Mouse (Mus musculus): ENCODE measurements around the gene Utf1. TPM values are rescaled to one million over a fixed set of nuclear protein-coding genes. Genes with fewer than 3 reads are reported as not detected.

Gene Utf1
- total RNA-seq (2021), result under 1 TPM in 1 of 2 experiments, not detected in 1; 0.24 TPM
- long read RNA-seq, experiment 1, result 0 reads
- long read RNA-seq, experiment 2, result 0 reads

DNA sequence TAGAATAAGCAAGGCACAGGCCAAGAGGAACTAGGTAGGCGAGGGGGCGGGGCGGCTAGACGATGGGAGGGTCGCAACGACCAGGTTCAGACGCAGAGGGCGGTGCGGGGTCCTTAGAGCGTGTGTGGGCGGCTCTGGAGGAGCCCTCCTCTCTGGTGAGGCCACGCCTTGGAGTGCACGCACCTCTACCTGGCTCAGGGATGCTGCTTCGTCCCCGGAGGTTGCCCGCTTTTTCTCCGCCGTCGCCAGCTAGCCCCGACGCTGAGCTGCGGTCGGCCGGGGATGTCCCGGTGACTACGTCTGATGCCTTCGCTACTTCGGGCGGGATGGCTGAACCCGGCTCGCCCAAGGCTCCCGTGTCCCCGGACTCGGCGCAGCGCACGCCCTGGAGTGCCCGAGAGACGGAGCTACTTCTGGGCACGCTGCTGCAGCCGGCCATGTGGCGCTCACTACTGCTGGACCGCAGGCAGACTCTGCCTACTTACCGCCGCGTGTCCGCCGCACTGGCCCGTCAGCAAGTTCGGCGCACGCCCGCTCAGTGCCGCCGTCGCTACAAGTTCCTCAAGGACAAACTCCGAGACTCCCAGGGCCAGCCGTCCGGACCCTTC is at the start of gene Utf1:
Gene Utf1, plus strand, starts transcription at position 116 of the 608 bp plus-strand sequence.
- peak; percentile 60 for DNase-seq

GRCm38 (mm10) chr7:139894655-139895557 is 48.7 kb upstream of the Utf1 start, which contains the start of gene Kndc1:
Kndc1 (plus strand) TSS chr7:139894696.
- peak; percentile 68 for DNase-seq

- no peak for DNase-seq
These were observed 47.3 kb upstream of the Utf1 start for GRCm38 (mm10) chr7:139896271-139896670.

DNA sequence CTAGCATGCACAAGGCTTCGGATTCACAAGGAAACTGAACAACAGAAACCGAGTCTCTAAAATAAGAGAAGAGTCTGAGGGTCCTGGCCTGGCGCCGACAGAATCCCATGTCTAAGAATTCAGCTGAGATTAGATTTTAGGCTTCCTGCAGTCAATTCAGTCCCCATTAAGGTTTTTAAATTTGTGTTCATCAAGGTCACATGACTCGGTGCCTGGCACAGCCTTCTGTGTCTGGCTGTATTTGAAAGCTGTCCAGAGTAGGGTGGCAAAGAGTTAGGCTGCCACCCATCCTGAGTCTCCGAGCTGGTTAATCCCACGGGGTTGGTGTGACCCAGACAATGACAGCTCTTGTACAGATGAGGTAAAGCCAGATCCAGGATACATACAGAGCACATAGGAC is 46.8 kb upstream of the Utf1 start:
- DNase-seq, result no peak

GRCm38 (mm10) chr7:139898606-139899005 is 45.0 kb upstream of the Utf1 start:
- DNase-seq, result no peak

GRCm38 (mm10) chr7:139899505-139899904 is 44.1 kb upstream of the Utf1 start:
- no peak for DNase-seq

DNA sequence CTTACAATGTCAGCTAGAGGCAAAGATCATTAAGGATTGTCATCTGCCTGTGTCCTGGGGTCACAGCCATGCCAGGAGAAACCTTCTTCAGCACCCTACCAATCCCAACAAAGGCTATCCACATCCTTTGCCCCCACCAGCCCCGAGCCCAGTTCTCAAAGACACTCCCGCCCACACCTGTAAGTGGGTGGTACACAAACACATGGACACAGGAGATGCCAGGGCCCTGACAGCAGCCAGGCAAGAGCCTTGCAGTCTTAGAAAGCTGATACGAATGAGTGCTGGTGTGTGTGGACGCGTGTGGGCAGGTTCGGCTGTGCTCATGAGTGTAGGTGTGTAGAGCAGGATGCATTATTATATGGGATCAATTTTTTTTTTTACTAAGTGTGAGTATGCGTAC is 43.1 kb upstream of the Utf1 start:
- DNase-seq, result no peak

DNA sequence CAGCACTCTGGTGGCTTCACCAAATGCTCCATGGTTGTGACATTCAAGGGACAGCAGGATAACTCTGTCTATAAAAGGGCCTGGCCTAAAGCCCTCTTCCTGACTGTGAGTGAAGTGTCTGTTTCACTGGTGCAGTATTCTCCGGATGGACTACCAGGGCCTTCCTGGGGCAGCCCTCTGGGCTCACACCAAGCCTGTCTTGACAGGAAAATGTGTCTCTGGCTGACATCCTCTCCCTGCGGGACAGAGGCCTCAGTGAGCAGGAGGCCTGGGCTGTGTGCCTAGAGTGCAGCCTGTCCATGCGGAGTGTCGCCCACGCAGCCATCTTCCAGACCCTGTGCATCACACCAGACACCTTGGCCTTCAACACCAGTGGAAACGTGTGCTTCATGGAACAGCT is 42.7 kb upstream of the Utf1 start:
- no peak for DNase-seq

- no peak for DNase-seq
These were observed 41.6 kb upstream of the Utf1 start for GRCm38 (mm10) chr7:139901981-139902380.

DNA sequence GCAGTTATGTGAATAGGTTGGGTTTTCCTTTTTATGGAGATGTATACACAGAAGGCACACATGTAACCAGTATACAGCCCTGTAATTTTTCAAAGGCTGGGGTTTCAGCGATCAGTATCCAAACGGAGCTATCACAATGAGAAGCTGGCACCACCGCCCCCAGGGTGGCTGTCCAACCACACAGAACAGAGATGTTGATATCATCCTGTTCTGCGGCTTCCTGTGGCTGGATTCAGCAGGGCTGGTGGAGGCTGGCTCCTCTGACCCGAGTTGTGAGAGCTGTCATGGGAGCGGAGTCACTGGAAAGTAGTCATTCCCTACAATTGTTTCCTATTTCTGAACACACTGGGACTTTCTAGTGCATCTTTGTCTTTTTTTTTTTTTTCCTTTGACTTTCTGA is 38.3 kb upstream of the Utf1 start:
- no peak for DNase-seq

DNA sequence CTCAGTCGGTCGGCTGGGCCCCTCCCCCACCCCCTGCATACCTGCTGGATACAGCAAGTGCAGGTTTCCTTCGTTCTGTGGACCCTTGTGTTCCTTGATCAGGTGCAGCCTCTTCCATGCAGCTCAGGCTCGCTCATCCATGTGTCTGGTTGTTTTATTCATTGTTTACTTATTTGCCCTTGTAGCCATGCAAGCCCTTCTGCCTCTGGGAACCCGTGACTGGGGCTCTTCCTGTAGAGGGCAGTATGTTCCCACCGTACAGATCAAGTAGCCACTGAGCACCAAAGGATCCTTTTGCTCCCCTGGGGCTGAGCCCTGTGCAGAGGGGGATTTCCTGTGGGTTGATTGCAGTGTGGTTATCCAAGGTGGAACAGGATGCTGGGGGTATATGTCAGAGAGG is 37.9 kb upstream of the Utf1 start:
- peak; percentile 63 for DNase-seq

DNA sequence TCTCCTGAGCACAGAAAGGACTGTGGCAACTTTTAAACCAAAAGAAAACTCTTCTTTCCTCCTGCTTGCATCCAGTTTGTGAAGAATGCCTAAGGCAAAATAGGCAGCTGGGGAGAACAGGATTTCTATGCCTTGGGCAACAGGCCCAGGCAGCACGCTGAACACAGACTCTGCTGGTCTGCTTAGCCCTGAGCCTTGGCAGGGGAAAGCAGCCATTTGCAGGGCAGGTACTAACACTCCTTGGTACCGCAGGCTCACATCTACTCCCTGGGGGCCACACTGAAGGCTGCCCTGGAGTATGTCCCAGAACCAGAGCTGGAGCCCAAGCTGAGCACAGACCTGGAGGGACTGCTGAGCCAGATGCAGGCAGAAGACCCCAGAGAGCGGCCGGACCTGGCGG is 35.4 kb upstream of the Utf1 start:
- DNase-seq, result peak; percentile 9

GRCm38 (mm10) chr7:139909469-139909868 is 34.1 kb upstream of the Utf1 start:
- no peak for DNase-seq

DNA sequence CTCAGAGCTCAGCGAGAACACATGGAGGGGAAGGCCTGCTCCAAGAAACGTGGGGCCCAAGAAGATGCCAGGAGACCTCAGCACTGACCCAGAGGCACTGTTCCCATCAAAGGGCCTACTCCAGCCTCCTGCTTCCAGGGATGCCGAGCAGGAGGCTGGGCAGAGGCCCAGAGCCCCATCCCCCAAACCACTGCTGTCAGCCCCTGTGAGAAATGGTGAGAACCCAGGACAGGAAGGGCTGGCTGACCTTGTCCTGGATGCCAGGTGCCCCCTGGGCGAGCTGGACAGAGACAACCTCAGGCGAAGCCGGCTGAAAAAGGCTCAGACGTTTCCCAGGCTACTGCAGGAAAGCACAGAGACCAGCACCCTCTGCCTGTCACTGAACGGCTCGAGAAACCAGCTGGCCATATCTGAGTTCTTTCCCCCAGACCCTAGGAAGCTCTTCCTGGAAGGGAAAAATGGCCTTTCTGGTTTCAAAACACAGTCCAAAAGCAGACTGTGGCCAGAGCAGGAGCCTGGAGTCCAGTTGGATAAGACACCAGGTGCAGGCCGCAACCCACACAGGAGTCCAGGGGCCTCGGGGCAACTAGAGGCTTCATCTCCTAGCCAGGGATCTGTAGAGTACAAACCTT is 33.3 kb upstream of the Utf1 start:
- DNase-seq, result no peak

DNA sequence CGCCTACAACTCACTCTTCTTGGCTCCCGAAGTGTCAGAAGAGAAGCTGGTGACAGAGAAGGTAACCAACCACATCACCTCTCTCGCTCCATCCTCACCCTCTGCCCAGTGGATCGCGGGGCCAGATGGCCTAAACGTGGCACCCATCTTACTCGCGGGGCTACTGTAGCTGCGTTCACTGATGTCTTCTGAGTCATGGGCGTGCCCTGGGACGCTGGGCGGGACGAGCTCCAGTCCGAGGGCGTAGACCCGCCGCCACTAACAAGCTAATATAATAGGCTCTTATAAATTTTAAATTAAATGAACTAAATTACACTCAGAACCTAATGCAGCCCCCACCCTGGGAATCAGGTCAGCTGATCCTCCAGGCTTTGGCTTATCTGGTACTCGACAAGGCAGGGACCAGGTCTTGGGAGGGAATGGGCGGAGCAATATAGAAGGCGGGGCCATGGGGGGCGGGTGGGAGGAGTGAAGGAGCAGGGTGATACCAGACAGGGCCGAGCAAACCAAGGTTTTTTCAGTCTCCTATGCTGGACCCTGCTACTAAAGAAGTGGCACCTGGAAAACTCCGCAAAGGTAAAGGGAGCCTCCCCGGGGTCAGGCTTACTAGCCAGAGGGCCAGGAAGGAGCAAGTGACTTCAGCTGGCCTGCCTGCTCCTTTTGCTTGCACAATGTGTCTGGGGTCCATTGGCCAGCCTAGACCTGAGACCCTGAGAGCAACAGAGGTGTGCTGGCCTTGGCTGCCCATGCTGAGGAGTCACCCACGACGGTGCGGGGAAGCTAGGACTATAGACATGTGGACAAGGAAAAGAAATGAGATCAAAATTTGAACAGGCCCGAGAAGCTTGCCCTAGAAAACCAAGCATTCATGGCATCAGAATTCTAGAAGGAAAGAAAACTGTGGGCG is 29.2 kb upstream of the Utf1 start:
- peak; percentile 10 for DNase-seq

- DNase-seq, result no peak
These were observed 27.8 kb upstream of the Utf1 start for GRCm38 (mm10) chr7:139915646-139916257.

GRCm38 (mm10) chr7:139916345-139916744 is 27.2 kb upstream of the Utf1 start:
- DNase-seq, result no peak

DNA sequence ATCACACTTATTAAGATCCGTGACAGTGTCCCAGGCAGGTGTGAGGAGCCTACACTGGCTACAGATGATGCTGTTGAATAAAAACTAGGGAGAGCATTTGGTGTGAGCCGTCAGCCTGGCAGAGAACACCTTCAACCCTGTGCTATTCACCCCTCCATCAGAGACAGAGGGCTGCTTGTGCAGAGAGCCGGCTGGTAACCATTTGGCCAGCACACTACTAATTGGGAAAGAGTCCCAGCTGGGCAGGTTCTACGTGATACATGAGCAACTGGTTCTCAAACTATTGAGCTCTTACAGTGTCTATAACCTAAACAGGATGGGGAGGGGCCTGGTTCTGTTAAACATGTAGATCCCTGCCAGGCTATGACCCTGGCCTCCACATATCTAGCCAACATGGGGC is 25.3 kb upstream of the Utf1 start:
- no peak for DNase-seq

- peak; percentile 74 for DNase-seq
These were observed 12.9 kb upstream of the Utf1 start for GRCm38 (mm10) chr7:139930732-139931131.

- DNase-seq, result no peak
These were observed 6.9 kb upstream of the Utf1 start for GRCm38 (mm10) chr7:139936705-139937104.

- DNase-seq, result no peak
These were observed 6.5 kb upstream of the Utf1 start for GRCm38 (mm10) chr7:139937138-139937537.

DNA sequence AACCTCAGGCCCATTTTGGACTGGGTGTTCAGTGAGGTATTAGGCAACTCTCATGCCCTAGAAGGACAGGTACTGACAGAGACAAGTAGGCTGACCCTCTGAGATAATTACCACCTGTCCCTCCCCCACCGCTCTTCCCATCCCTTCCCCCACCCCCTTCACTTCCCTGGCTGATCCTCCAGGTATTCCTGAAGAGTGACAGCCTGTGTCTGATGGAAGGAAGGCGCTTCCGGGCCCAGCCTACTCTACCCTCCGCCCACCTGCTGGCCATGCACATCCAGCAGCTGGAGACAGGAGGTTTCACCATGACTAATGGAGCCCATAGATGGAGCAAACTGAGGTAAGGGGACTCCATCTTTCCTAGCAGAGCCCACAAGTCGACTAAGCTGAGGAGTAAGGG is 5.8 kb upstream of the Utf1 start:
- DNase-seq, result no peak

All from adrenal gland, postnatal 10 days (tissue).